Mouse (Mus musculus): ENCODE measurements around the gene Ier3. TPM values are rescaled to one million over a fixed set of nuclear protein-coding genes. Genes with fewer than 3 reads are reported as not detected.

Ier3 gene
- polyA plus RNA-seq, 1 experiment from 2014 or later = 4.4 TPM

- no peaks in the 10 kb centered on the region for H3K36me3 ChIP-seq (replicated peaks)
- no peak overlapping the region for H3K4me3 ChIP-seq
- no peaks in the 10 kb centered on the region for H3K4me1 ChIP-seq
- no peaks in the 10 kb centered on the region for H3K27me3 ChIP-seq (replicated peaks; ENCODE audit: low read depth, poor library complexity, severe bottlenecking)
- no peak overlapping the region for H3K27ac ChIP-seq (replicated peaks)
- no peaks in the 10 kb centered on the region for H3K9me3 ChIP-seq
- WGBS = 90% methylated on average over 2 of the region's 2 CpGs
- no peak for DNase-seq (ENCODE audit: low spot score)
Observed at GRCm38 (mm10) chr17:35792837-35793236, 28.6 kb upstream of the Ier3 start.

GRCm38 (mm10) chr17:35795099-35795498 lies 26.4 kb upstream of the Ier3 start:
- Histone ChIP-seq H3K4me1 (no peaks in the 10 kb centered on the region), H3K27ac (replicated peaks) (no peak overlapping the region), H3K4me3 (no peak overlapping the region), H3K9me3 (no peaks in the 10 kb centered on the region; the same call in 1 of the 2 replicates), H3K27me3 (replicated peaks; ENCODE audit: low read depth, poor library complexity, severe bottlenecking) (no peaks in the 10 kb centered on the region), H3K36me3 (replicated peaks) (no peaks in the 10 kb centered on the region)
- 57% methylated on average over 2 of the region's 2 CpGs for WGBS
- no peak for DNase-seq (ENCODE audit: low spot score)

- H3K27me3 ChIP-seq (replicated peaks; ENCODE audit: low read depth, poor library complexity, severe bottlenecking) = no peaks in the 10 kb centered on the region
- no peaks in the 10 kb centered on the region; the same call in 1 of the 2 replicates for H3K9me3 ChIP-seq
- no peaks in the 10 kb centered on the region for H3K36me3 ChIP-seq (replicated peaks)
- WGBS = 80% methylated on average over 6 of the region's 6 CpGs
- no peaks in the 10 kb centered on the region for H3K4me1 ChIP-seq
- H3K4me3 ChIP-seq = no peak overlapping the region
- H3K27ac ChIP-seq (replicated peaks) = no peak overlapping the region
- DNase-seq (ENCODE audit: low spot score) = no peak
Observed at GRCm38 (mm10) chr17:35795656-35796055, 25.8 kb upstream of the Ier3 start.

- Histone ChIP-seq H3K27ac (replicated peaks) (no peak overlapping the region), H3K4me1 (no peaks in the 10 kb centered on the region), H3K27me3 (replicated peaks; ENCODE audit: low read depth, poor library complexity, severe bottlenecking) (no peaks in the 10 kb centered on the region), H3K36me3 (replicated peaks) (no peaks in the 10 kb centered on the region), H3K4me3 (no peak overlapping the region), H3K9me3 (no peaks in the 10 kb centered on the region; the same call in 1 of the 2 replicates)
- DNase-seq (ENCODE audit: low spot score) = no peak
- 68% methylated on average over 5 of the region's 5 CpGs for WGBS
Observed at GRCm38 (mm10) chr17:35796835-35797234, 24.6 kb upstream of the Ier3 start.

GRCm38 (mm10) chr17:35800905-35801304 lies 20.6 kb upstream of the Ier3 start:
- Histone ChIP-seq H3K4me3 (no peak overlapping the region), H3K9me3 (no peaks in the 10 kb centered on the region; the same call in 1 of the 2 replicates), H3K27me3 (replicated peaks; ENCODE audit: low read depth, poor library complexity, severe bottlenecking) (no peaks in the 10 kb centered on the region), H3K4me1 (no peaks in the 10 kb centered on the region; the same call in none of the 2 replicates), H3K36me3 (replicated peaks) (no peaks in the 10 kb centered on the region), H3K27ac (replicated peaks) (no peak overlapping the region)
- WGBS = 84% methylated on average over 2 of the region's 2 CpGs
- DNase-seq (ENCODE audit: low spot score) = no peak

- WGBS = 48% methylated on average over 6 of the region's 6 CpGs
- Histone ChIP-seq H3K27ac (replicated peaks) (no peak overlapping the region), H3K36me3 (replicated peaks) (no peaks in the 10 kb centered on the region), H3K4me1 (no peaks in the 10 kb centered on the region; the same call in none of the 2 replicates), H3K4me3 (no peak overlapping the region), H3K27me3 (replicated peaks; ENCODE audit: low read depth, poor library complexity, severe bottlenecking) (no peaks in the 10 kb centered on the region), H3K9me3 (no peaks in the 10 kb centered on the region; the same call in 1 of the 2 replicates)
- DNase-seq (ENCODE audit: low spot score) = no peak
Observed at GRCm38 (mm10) chr17:35803020-35803419, 18.5 kb upstream of the Ier3 start.

GRCm38 (mm10) chr17:35803858-35804399 lies 17.6 kb upstream of the Ier3 start:
- no peaks in the 10 kb centered on the region for H3K27me3 ChIP-seq (replicated peaks; ENCODE audit: low read depth, poor library complexity, severe bottlenecking)
- no peaks in the 10 kb centered on the region for H3K36me3 ChIP-seq (replicated peaks)
- no peaks in the 10 kb centered on the region; the same call in none of the 2 replicates for H3K4me1 ChIP-seq
- WGBS = 81% methylated on average over 4 of the region's 4 CpGs
- DNase-seq (ENCODE audit: low spot score) = no peak
- H3K4me3 ChIP-seq = no peak overlapping the region
- no peaks in the 10 kb centered on the region for H3K9me3 ChIP-seq
- no peak overlapping the region for H3K27ac ChIP-seq (replicated peaks)

- Histone ChIP-seq H3K4me3 (no peak overlapping the region), H3K27ac (replicated peaks) (no peak overlapping the region), H3K9me3 (no peaks in the 10 kb centered on the region), H3K27me3 (replicated peaks; ENCODE audit: low read depth, poor library complexity, severe bottlenecking) (no peaks in the 10 kb centered on the region), H3K36me3 (replicated peaks) (no peaks in the 10 kb centered on the region), H3K4me1 (peaks cover 6% of the 10 kb centered on the region; the same call in 1 of the 2 replicates)
- WGBS = 77% methylated on average over 9 of the region's 9 CpGs
- no peak for DNase-seq (ENCODE audit: low spot score)
Observed at GRCm38 (mm10) chr17:35808073-35808472, 13.4 kb upstream of the Ier3 start.

- Histone ChIP-seq H3K36me3 (replicated peaks) (no peaks in the 10 kb centered on the region), H3K9me3 (no peaks in the 10 kb centered on the region), H3K27me3 (replicated peaks; ENCODE audit: low read depth, poor library complexity, severe bottlenecking) (no peaks in the 10 kb centered on the region), H3K27ac (replicated peaks) (no peak overlapping the region), H3K4me1 (peaks cover 8% of the 10 kb centered on the region; the same call in 1 of the 2 replicates), H3K4me3 (no peak overlapping the region)
- WGBS = 88% methylated on average over 11 of the region's 11 CpGs
- no peak for DNase-seq (ENCODE audit: low spot score)
Observed at GRCm38 (mm10) chr17:35809395-35809794, 12.1 kb upstream of the Ier3 start.

- peaks cover 14% of the 10 kb centered on the region; the same call in 1 of the 2 replicates for H3K4me1 ChIP-seq
- DNase-seq (ENCODE audit: low spot score) = no peak
- H3K36me3 ChIP-seq (replicated peaks) = no peaks in the 10 kb centered on the region
- no peak overlapping the region for H3K27ac ChIP-seq (replicated peaks)
- H3K27me3 ChIP-seq (replicated peaks; ENCODE audit: low read depth, poor library complexity, severe bottlenecking) = no peaks in the 10 kb centered on the region
- WGBS = 85% methylated on average over 5 of the region's 5 CpGs
- no peak overlapping the region for H3K4me3 ChIP-seq
- no peaks in the 10 kb centered on the region for H3K9me3 ChIP-seq
Observed at GRCm38 (mm10) chr17:35810900-35811648, 10.4 kb upstream of the Ier3 start.

GRCm38 (mm10) chr17:35812307-35812706 lies 9.2 kb upstream of the Ier3 start:
- no peak overlapping the region for H3K4me3 ChIP-seq
- no peak for DNase-seq (ENCODE audit: low spot score)
- WGBS = 71% methylated on average over 5 of the region's 5 CpGs
- H3K27me3 ChIP-seq (replicated peaks; ENCODE audit: low read depth, poor library complexity, severe bottlenecking) = no peaks in the 10 kb centered on the region
- H3K4me1 ChIP-seq = peaks cover 24% of the 10 kb centered on the region
- H3K27ac ChIP-seq (replicated peaks) = no peak overlapping the region
- no peaks in the 10 kb centered on the region for H3K9me3 ChIP-seq
- no peaks in the 10 kb centered on the region for H3K36me3 ChIP-seq (replicated peaks)

- no peak overlapping the region for H3K27ac ChIP-seq (replicated peaks)
- H3K36me3 ChIP-seq (replicated peaks) = no peaks in the 10 kb centered on the region
- 81% methylated on average over 6 of the region's 6 CpGs for WGBS
- no peaks in the 10 kb centered on the region for H3K27me3 ChIP-seq (replicated peaks; ENCODE audit: low read depth, poor library complexity, severe bottlenecking)
- DNase-seq (ENCODE audit: low spot score) = no peak
- H3K4me3 ChIP-seq = no peak overlapping the region
- H3K4me1 ChIP-seq = peaks cover 29% of the 10 kb centered on the region
- no peaks in the 10 kb centered on the region for H3K9me3 ChIP-seq
Observed at GRCm38 (mm10) chr17:35812736-35813135, 8.7 kb upstream of the Ier3 start.

GRCm38 (mm10) chr17:35813245-35813647 lies 8.2 kb upstream of the Ier3 start:
- 77% methylated on average over 7 of the region's 7 CpGs for WGBS
- no peak overlapping the region for H3K27ac ChIP-seq (replicated peaks)
- no peak overlapping the region for H3K4me3 ChIP-seq
- H3K36me3 ChIP-seq (replicated peaks) = no peaks in the 10 kb centered on the region
- H3K4me1 ChIP-seq = peaks cover 29% of the 10 kb centered on the region
- no peak for DNase-seq (ENCODE audit: low spot score)
- no peaks in the 10 kb centered on the region for H3K27me3 ChIP-seq (replicated peaks; ENCODE audit: low read depth, poor library complexity, severe bottlenecking)
- no peaks in the 10 kb centered on the region for H3K9me3 ChIP-seq

Data from embryonic facial prominence, embryonic 10.5 days (tissue).